ENCODE assay signal across 10 mouse cellular contexts in genomic region chr7:19267051-19267450, GRCm38 (mm10). TPM values are rescaled to one million over a fixed set of nuclear protein-coding genes. Genes with fewer than 3 reads are reported as not detected.
DNase-seq lines count a peak whose midpoint lies in the region; ATAC-seq and TF ChIP-seq lines count a peak whose summit lies in the region.
"Had no signal": no experiment of that assay in that cellular context is flagged by ENCODE, and none has a peak within 500 bp of the region (broad histone marks: within the 10 kb centered on the region; RNA-seq: fewer than 3 reads in every experiment).

No protein-coding gene starts in this region.

- no peaks in the 10 kb centered on the region for H3K9me3 ChIP-seq in heart, postnatal 0 days (replicated peaks; ENCODE audit: control insufficient read depth, low read length)
- H3K9me3 ChIP-seq in MEL (replicated peaks; ENCODE audit: insufficient read depth, low read length): no peaks in the 10 kb centered on the region
- no peaks in the 10 kb centered on the region for H3K9me3 ChIP-seq in liver, embryonic 11.5 days (ENCODE audit: control insufficient read depth, low read length)
- no peaks in the 10 kb centered on the region for H3K9me3 ChIP-seq in megakaryocyte, embryonic 14.5 days

- H3K27ac ChIP-seq in heart, postnatal 0 days (ENCODE audit: low read depth): peak overlapping the region; percentile 57; the same call in 1 of the 2 replicates
- peak overlapping the region; percentile 77 for H3K27ac ChIP-seq in MEL (ENCODE audit: control insufficient read depth, low read depth, low read length)
- peak overlapping the region; percentile 57 for H3K27ac ChIP-seq in liver, embryonic 11.5 days (ENCODE audit: low read depth, low read length)

- no peaks in the 10 kb centered on the region for H3K27me3 ChIP-seq in heart, postnatal 0 days (ENCODE audit: control insufficient read depth, insufficient read depth, low read length)
- no peaks in the 10 kb centered on the region for H3K27me3 ChIP-seq in MEL (ENCODE audit: control insufficient read depth in 1 of 2, insufficient read depth in 2 of 2, low read length in 2 of 2)
- H3K27me3 ChIP-seq in liver, embryonic 11.5 days (replicated peaks; ENCODE audit: control insufficient read depth, insufficient read depth, low read length): no peaks in the 10 kb centered on the region
- H3K27me3 ChIP-seq in megakaryocyte, embryonic 14.5 days (replicated peaks): no peaks in the 10 kb centered on the region

- TF ChIP-seq EP300 in heart, postnatal 0 days (IDR thresholded peaks at IDR 0.05; ENCODE audit: low read depth): no peak
- TF ChIP-seq EP300 in MEL (IDR thresholded peaks at IDR 0.05; ENCODE audit: low read depth in 1 of 2, low read length in 2 of 2): no peak

- H3K4me2 ChIP-seq in heart, postnatal 0 days (ENCODE audit: low read depth, low read length): 0 out of 2 replicates have a peak overlapping the region, but pooled peaks have one; percentile 1
- peak overlapping the region; percentile 53 for H3K4me2 ChIP-seq in liver, embryonic 11.5 days

- ATAC-seq in heart, postnatal 0 days (ENCODE audit: insufficient read depth, low read depth): no peak
- no peak for ATAC-seq in liver, embryonic 11.5 days (replicated peaks; ENCODE audit: low FRiP score)

- no peak for TF ChIP-seq POLR2A in MEL (IDR thresholded peaks at IDR 0.05; ENCODE audit: control insufficient read depth in 1 of 2, insufficient read depth in 1 of 2, low read depth in 1 of 2, low read length in 2 of 2, poor library complexity in 1 of 2)

- H3K79me2 ChIP-seq in MEL (ENCODE audit: control insufficient read depth, insufficient read depth, low read length, poor library complexity): peaks cover 47% of the 10 kb centered on the region

- H3K4me3 ChIP-seq in heart, postnatal 0 days (ENCODE audit: low read depth, low read length): no peak overlapping the region
- H3K4me3 ChIP-seq in MEL (ENCODE audit: control insufficient read depth in 1 of 2, insufficient read depth in 1 of 2, low read depth in 2 of 2, low read length in 2 of 2): no peak overlapping the region
- H3K4me3 ChIP-seq in liver, embryonic 11.5 days (ENCODE audit: low read depth, low read length): no peak overlapping the region
- H3K4me3 ChIP-seq in megakaryocyte, embryonic 14.5 days (replicated peaks): peak overlapping the region; percentile 96

- peaks cover 38% of the 10 kb centered on the region for H3K4me1 ChIP-seq in heart, postnatal 0 days (ENCODE audit: control insufficient read depth, insufficient read depth)
- peaks cover 9 to 40% of the 10 kb centered on the region in 2 experiments for H3K4me1 ChIP-seq in MEL (ENCODE audit: control insufficient read depth in 1 of 2, insufficient read depth in 2 of 2, low read length in 2 of 2)
- H3K4me1 ChIP-seq in liver, embryonic 11.5 days (replicated peaks; ENCODE audit: control insufficient read depth, insufficient read depth, low read length): peaks cover 52% of the 10 kb centered on the region
- peaks cover 65% of the 10 kb centered on the region for H3K4me1 ChIP-seq in megakaryocyte, embryonic 14.5 days

- no peak for TF ChIP-seq RAD21 in MEL (IDR thresholded peaks at IDR 0.05; ENCODE audit: low read depth, low read length)

- TF ChIP-seq CTCF in heart, postnatal 0 days (IDR thresholded peaks at IDR 0.05; ENCODE audit: low read depth): no peak
- TF ChIP-seq CTCF in MEL (IDR thresholded peaks at IDR 0.05 in 2 of 3, conservative IDR thresholded peaks at IDR 0.05 in 1 of 3; ENCODE audit: control insufficient read depth in 1 of 3, insufficient read depth in 1 of 3, low read depth in 2 of 3, low read length in 3 of 3, poor library complexity in 1 of 3, severe bottlenecking in 1 of 3): no peak

- no peak overlapping the region for H3K9ac ChIP-seq in heart, postnatal 0 days (replicated peaks; ENCODE audit: low read depth, low read length)
- H3K9ac ChIP-seq in MEL (ENCODE audit: control insufficient read depth, low read depth, low read length, poor library complexity, severe bottlenecking): peak overlapping the region; percentile 44
- H3K9ac ChIP-seq in liver, embryonic 11.5 days (ENCODE audit: low read depth, low read length): peak overlapping the region; percentile 32

- DNase-seq in heart, postnatal 0 days (ENCODE audit: low spot score): no peak
- no peak for DNase-seq in heart, adult 9 months (ENCODE audit: low spot score in 2 of 2)
- DNase-seq in MEL (ENCODE audit: low read depth, low spot score): no peak
- no peak for DNase-seq in liver, embryonic 11.5 days (ENCODE audit: low spot score)
- DNase-seq in right cerebral cortex, postnatal 10 days (ENCODE audit: low spot score in 2 of 2): no peak
- DNase-seq in urinary bladder, postnatal 36 days (ENCODE audit: low spot score in 2 of 2): no peak
- DNase-seq in thymus, postnatal 36 days: no peak
- DNase-seq: midbrain, embryonic 14.5 days; right cerebral cortex, adult 18-20 months had no signal

- H3K36me3 ChIP-seq in heart, postnatal 0 days (replicated peaks; ENCODE audit: control insufficient read depth, insufficient read depth, low read length): peaks cover 38% of the 10 kb centered on the region
- peaks cover 0 to 29% of the 10 kb centered on the region in 2 experiments; a peak in 3 of 4 replicates for H3K36me3 ChIP-seq in MEL (ENCODE audit: control insufficient read depth in 1 of 2, insufficient read depth in 2 of 2, low read length in 2 of 2)
- peaks cover 28% of the 10 kb centered on the region for H3K36me3 ChIP-seq in liver, embryonic 11.5 days (ENCODE audit: control insufficient read depth, insufficient read depth, low read length)
- peaks cover 59% of the 10 kb centered on the region for H3K36me3 ChIP-seq in megakaryocyte, embryonic 14.5 days (replicated peaks; ENCODE audit: low read length)

- 36% methylated on average over 10 of the region's 10 CpGs for WGBS in heart, postnatal 0 days
- WGBS in liver, embryonic 11.5 days: 46% methylated on average over 10 of the region's 10 CpGs

TF ChIP-seq in MEL, 35 proteins besides CTCF, POLR2A, EP300 and RAD21 (continues in another document):
- no peak for TF ChIP-seq CHD2 (IDR thresholded peaks at IDR 0.05; ENCODE audit: low read length)
- no peak for TF ChIP-seq NELFE (IDR thresholded peaks at IDR 0.05; ENCODE audit: low read depth, low read length)
- no peak for TF ChIP-seq CHD1 (IDR thresholded peaks at IDR 0.05; ENCODE audit: low read depth, low read length)
- TF ChIP-seq TAL1 (IDR thresholded peaks at IDR 0.05; ENCODE audit: low read length): no peak
- no peak for TF ChIP-seq MAZ (IDR thresholded peaks at IDR 0.05; ENCODE audit: low read depth, low read length)
- TF ChIP-seq JUND (IDR thresholded peaks at IDR 0.05; ENCODE audit: low read depth, low read length): no peak
- no peak for TF ChIP-seq USF2 (IDR thresholded peaks at IDR 0.05; ENCODE audit: borderline replicate concordance in 1 of 2, insufficient read depth in 1 of 2, low read depth in 1 of 2, low read length in 2 of 2)

RNA-seq across cellular contexts. Expression of gene Vasp, which starts 4.6 kb away (rescaled TPM):
- total RNA-seq in heart, postnatal 0 days (2014; rRNA removed; ENCODE audit: low replicate concordance): 115 and 127 TPM in 2 replicates
- 67.7 and 72.2 TPM in 2 replicates for polyA plus RNA-seq in heart, postnatal 0 days (2015; fragmentation: Nextera tagmentation; extraction: Ambion mirVana)
- 121 and 130 TPM in 2 replicates for total RNA-seq in MEL (2012; rRNA removed)
- polyA plus RNA-seq in MEL (2012; ENCODE audit: insufficient read depth in 1 of 2, insufficient read length in 2 of 2, low read depth in 1 of 2, low replicate concordance in 2 of 2, missing spikeins in 1 of 2): 100 to 1,000 TPM in 1 of 2 experiments, not detected in 1; 185 TPM
- polyA plus RNA-seq in liver, embryonic 11.5 days (2014; fragmentation: Nextera tagmentation; extraction: Ambion mirVana): 85.9 and 87.5 TPM in 2 replicates
- 828 and 2,423 TPM in 2 replicates for polyA plus RNA-seq in megakaryocyte, embryonic 14.5 days (2012; ENCODE audit: insufficient read depth, low replicate concordance)

RNA-seq across cellular contexts. Expression of gene Ppm1n, which starts 12.8 kb away (rescaled TPM):
- not detected in 2 replicates for total RNA-seq in heart, postnatal 0 days (2014; rRNA removed; ENCODE audit: low replicate concordance)
- polyA plus RNA-seq in heart, postnatal 0 days (2015; fragmentation: Nextera tagmentation; extraction: Ambion mirVana): 0.47 and 0.56 TPM in 2 replicates
- total RNA-seq in MEL (2012; rRNA removed): not detected in 2 replicates
- polyA plus RNA-seq in MEL (2012; ENCODE audit: insufficient read depth in 1 of 2, insufficient read length in 2 of 2, low read depth in 1 of 2, low replicate concordance in 2 of 2, missing spikeins in 1 of 2): not detected
- not detected in 2 replicates for polyA plus RNA-seq in liver, embryonic 11.5 days (2014; fragmentation: Nextera tagmentation; extraction: Ambion mirVana)
- polyA plus RNA-seq in megakaryocyte, embryonic 14.5 days (2012; ENCODE audit: insufficient read depth, low replicate concordance): not detected in 2 replicates

RNA-seq across cellular contexts. Expression of gene Rtn2, which starts 15.4 kb away (rescaled TPM):
- 80.7 and 108 TPM in 2 replicates for total RNA-seq in heart, postnatal 0 days (2014; rRNA removed; ENCODE audit: low replicate concordance)
- 51.7 and 53.6 TPM in 2 replicates for polyA plus RNA-seq in heart, postnatal 0 days (2015; fragmentation: Nextera tagmentation; extraction: Ambion mirVana)
- 0.27 and 0.52 TPM in 2 replicates for total RNA-seq in MEL (2012; rRNA removed)
- polyA plus RNA-seq in MEL (2012; ENCODE audit: insufficient read depth in 1 of 2, insufficient read length in 2 of 2, low read depth in 1 of 2, low replicate concordance in 2 of 2, missing spikeins in 1 of 2): 1 to 10 TPM in 1 of 2 experiments, not detected in 1; 1.4 TPM
- polyA plus RNA-seq in liver, embryonic 11.5 days (2014; fragmentation: Nextera tagmentation; extraction: Ambion mirVana): 8.2 and 11.1 TPM in 2 replicates
- polyA plus RNA-seq in megakaryocyte, embryonic 14.5 days (2012; ENCODE audit: insufficient read depth, low replicate concordance): 6.1 and 8.4 TPM in 2 replicates

RNA-seq across cellular contexts. Expression of gene Opa3, which starts 38.9 kb away (rescaled TPM):
- total RNA-seq in heart, postnatal 0 days (2014; rRNA removed; ENCODE audit: low replicate concordance): 52.9 and 56.4 TPM in 2 replicates
- 37.6 and 40.5 TPM in 2 replicates for polyA plus RNA-seq in heart, postnatal 0 days (2015; fragmentation: Nextera tagmentation; extraction: Ambion mirVana)
- total RNA-seq in MEL (2012; rRNA removed): 16.3 and 18.5 TPM in 2 replicates
- polyA plus RNA-seq in MEL (2012; ENCODE audit: insufficient read depth in 1 of 2, insufficient read length in 2 of 2, low read depth in 1 of 2, low replicate concordance in 2 of 2, missing spikeins in 1 of 2): 10 to 100 TPM; 37.2 to 85.4 TPM
- 31.6 and 33.9 TPM in 2 replicates for polyA plus RNA-seq in liver, embryonic 11.5 days (2014; fragmentation: Nextera tagmentation; extraction: Ambion mirVana)
- 7.3 and 11.6 TPM in 2 replicates for polyA plus RNA-seq in megakaryocyte, embryonic 14.5 days (2012; ENCODE audit: insufficient read depth, low replicate concordance)

RNA-seq across cellular contexts. Expression of gene Fosb, which starts 42.8 kb away (rescaled TPM):
- total RNA-seq in heart, postnatal 0 days (2014; rRNA removed; ENCODE audit: low replicate concordance): 0.39 and 0.80 TPM in 2 replicates
- 0.05 and 0.10 TPM in 2 replicates for polyA plus RNA-seq in heart, postnatal 0 days (2015; fragmentation: Nextera tagmentation; extraction: Ambion mirVana)
- 0.04 and 0.10 TPM in 2 replicates for total RNA-seq in MEL (2012; rRNA removed)
- under 1 TPM in 1 of 2 experiments, not detected in 1; 0.49 TPM for polyA plus RNA-seq in MEL (2012; ENCODE audit: insufficient read depth in 1 of 2, insufficient read length in 2 of 2, low read depth in 1 of 2, low replicate concordance in 2 of 2, missing spikeins in 1 of 2)
- 0.07 TPM in 1 of 2 replicates, not detected in the other for polyA plus RNA-seq in liver, embryonic 11.5 days (2014; fragmentation: Nextera tagmentation; extraction: Ambion mirVana)
- 12.9 and 33.1 TPM in 2 replicates for polyA plus RNA-seq in megakaryocyte, embryonic 14.5 days (2012; ENCODE audit: insufficient read depth, low replicate concordance)
- polyA plus RNA-seq: midbrain, embryonic 14.5 days had no signal
